Mouse (Mus musculus): ENCODE measurements around the gene Olfr370. TPM values are rescaled to one million over a fixed set of nuclear protein-coding genes. Genes with fewer than 3 reads are reported as not detected.

Olfr370 gene
- polyA plus RNA-seq, 1 experiment = not detected

DNA sequence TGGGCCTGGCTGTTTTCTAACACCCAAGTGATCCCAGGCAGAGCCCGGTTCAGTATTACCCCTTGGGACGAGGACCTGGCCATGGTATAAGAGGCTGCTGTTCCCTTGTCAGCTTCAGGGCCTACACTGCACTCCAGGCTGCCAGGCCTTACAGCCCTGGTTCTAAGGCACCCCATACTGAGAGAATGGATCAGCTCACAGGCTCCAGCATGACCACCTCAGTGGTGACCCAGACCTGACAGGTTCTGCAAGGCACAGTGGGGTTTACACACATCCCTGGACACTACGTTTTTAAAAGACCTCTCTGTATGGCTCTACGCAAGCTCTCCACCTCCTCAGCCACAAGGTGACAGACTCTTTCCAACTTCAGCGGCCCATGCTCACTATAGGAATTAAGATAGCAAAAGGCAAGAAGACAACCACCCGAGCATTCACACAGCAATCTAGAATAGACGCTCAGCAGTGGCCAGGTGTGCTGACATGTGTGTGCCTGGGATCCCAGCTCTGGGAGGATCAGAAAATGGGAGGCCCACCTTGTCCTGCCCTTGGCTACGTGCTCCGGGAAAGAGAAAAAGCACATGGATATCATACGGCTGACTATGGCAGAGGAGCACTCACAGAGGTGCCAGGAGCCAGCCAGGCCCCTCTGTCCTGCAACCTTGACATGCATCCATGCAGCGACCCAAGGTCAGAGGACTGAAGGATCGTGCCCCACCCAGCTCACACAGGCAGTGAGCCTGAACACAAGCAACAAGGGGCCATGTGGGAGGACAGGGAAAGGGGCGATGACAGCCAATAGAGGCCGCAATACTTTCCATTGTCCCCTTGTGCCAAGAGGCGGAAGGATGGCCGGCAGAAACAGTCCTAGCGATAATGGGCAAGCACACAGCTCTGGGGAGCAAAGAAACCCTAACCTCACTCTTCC lies 42.8 kb downstream of the Olfr370 start:
- TF ChIP-seq POLR2A (IDR thresholded peaks at IDR 0.05; ENCODE audit: borderline replicate concordance, control insufficient read depth, low read depth, low read length) (no peak), CTCF (IDR thresholded peaks at IDR 0.05; ENCODE audit: control insufficient read depth, insufficient read depth, low read length) (no peak)
- 87% methylated on average over 17 of the region's 17 CpGs for WGBS
- Histone ChIP-seq H3K4me3 (replicated peaks; ENCODE audit: control insufficient read depth, low read depth, low read length) (no peak overlapping the region), H3K4me1 (ENCODE audit: control insufficient read depth, insufficient read depth, low read length) (peaks cover 2% of the 10 kb centered on the region; the same call in 1 of the 2 replicates), H3K27ac (ENCODE audit: control insufficient read depth, insufficient read depth, low read depth, low read length, poor library complexity) (peak overlapping the region; percentile 27; the same call in 1 of the 2 replicates)

DNA sequence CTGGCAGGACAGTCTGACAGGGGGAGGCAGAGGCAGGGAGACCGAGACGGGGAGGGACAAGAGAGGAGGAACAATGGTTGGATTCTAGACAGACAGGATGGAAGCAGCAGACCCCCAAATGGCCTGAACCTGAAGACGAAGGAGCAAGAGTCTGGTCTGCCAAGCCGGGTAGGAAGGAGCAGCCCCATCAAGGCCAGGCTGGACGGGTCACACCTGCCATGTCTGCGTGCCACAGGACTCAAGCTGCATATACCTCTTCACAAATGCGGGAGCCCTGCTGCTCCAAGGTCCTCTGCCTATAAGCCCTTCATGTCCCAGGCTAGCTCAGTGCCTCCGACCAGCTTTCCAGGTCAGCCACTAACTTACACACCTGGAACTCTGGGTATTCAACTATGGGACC lies 44.1 kb downstream of the Olfr370 start:
- Histone ChIP-seq H3K27ac (ENCODE audit: control insufficient read depth, insufficient read depth, low read depth, low read length, poor library complexity) (no peak overlapping the region), H3K4me3 (replicated peaks; ENCODE audit: control insufficient read depth, low read depth, low read length) (no peak overlapping the region), H3K4me1 (ENCODE audit: control insufficient read depth, insufficient read depth, low read length) (no peaks in the 10 kb centered on the region; the same call in 1 of the 2 replicates)
- no peak for TF ChIP-seq CTCF (IDR thresholded peaks at IDR 0.05; ENCODE audit: control insufficient read depth, insufficient read depth, low read length)
- no peak for TF ChIP-seq POLR2A (IDR thresholded peaks at IDR 0.05; ENCODE audit: borderline replicate concordance, control insufficient read depth, low read depth, low read length)
- WGBS = 94% methylated on average over 8 of the region's 8 CpGs

DNA sequence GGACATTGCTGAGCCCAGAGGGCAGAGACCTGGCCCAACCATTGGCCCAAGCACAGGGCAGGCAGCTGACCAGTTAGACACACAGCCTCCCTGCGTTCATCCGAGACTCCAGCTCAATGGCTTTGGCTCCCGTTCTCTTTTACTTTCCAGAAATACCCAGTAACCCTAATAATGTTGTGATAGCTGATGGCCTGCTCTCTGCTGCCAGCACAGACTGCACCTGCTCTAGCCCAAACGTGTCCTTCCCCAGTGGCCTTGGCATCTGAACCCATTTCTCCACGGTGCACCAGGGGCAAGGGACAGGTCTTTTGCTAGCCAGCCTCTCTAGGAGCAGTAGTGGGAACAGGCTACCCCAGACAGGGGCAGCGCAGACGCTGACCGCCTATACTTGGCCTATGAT lies 45.2 kb downstream of the Olfr370 start:
- H3K4me3 ChIP-seq (replicated peaks; ENCODE audit: control insufficient read depth, low read depth, low read length) = no peak overlapping the region
- no peaks in the 10 kb centered on the region; the same call in 1 of the 2 replicates for H3K4me1 ChIP-seq (ENCODE audit: control insufficient read depth, insufficient read depth, low read length)
- WGBS = 89% methylated on average over 8 of the region's 8 CpGs
- no peak for TF ChIP-seq POLR2A (IDR thresholded peaks at IDR 0.05; ENCODE audit: borderline replicate concordance, control insufficient read depth, low read depth, low read length)
- no peak overlapping the region for H3K27ac ChIP-seq (ENCODE audit: control insufficient read depth, insufficient read depth, low read depth, low read length, poor library complexity)

DNA sequence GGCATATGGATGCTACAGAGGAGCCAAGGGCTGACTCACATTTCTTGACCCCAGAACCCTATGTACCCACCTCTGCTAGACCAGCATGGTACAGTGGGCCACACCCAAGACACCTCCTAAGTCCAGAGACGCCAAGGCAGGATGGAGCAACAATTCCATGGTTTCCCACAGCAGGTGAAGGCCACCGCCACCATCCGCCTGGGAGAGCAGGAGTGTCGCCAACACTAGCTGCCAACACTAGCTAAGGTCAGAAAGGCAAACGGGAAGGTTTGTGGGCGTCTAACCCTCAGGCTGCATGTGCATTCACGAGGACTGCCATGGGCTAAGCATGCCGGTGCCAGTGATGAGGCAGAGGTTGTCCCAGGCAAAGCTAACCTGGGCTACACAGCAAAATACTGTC lies 46.6 kb downstream of the Olfr370 start:
- 84% methylated on average over 8 of the region's 8 CpGs for WGBS
- no peak overlapping the region for H3K4me3 ChIP-seq (replicated peaks; ENCODE audit: control insufficient read depth, low read depth, low read length)
- H3K4me1 ChIP-seq (ENCODE audit: control insufficient read depth, insufficient read depth, low read length) = no peaks in the 10 kb centered on the region; the same call in 1 of the 2 replicates
- no peak overlapping the region for H3K27ac ChIP-seq (ENCODE audit: control insufficient read depth, insufficient read depth, low read depth, low read length, poor library complexity)
- TF ChIP-seq POLR2A (IDR thresholded peaks at IDR 0.05; ENCODE audit: borderline replicate concordance, control insufficient read depth, low read depth, low read length) (no peak), CTCF (IDR thresholded peaks at IDR 0.05; ENCODE audit: control insufficient read depth, insufficient read depth, low read length) (no peak)

DNA sequence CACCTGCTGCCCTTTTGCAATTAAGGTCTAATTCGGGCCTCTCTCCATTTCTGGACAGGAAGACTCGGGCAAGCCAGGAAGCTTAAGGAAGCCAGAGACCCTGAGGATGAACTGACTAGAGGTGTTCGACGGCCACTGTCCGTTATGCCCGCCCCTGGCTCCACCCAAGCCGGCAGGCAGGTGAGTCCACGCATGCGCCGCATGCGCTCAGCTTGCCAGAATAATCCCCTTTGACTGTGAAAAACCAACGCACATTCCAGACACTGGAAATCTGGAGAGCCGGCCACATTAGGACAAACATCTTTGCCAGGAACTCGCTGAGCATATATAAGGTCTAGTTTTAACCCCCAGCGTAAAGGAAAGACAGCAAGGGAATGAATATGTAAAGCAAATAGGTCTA lies 47.7 kb downstream of the Olfr370 start:
- TF ChIP-seq CTCF (IDR thresholded peaks at IDR 0.05; ENCODE audit: control insufficient read depth, insufficient read depth, low read length) (no peak), POLR2A (IDR thresholded peaks at IDR 0.05; ENCODE audit: borderline replicate concordance, control insufficient read depth, low read depth, low read length) (no peak)
- no peak overlapping the region for H3K27ac ChIP-seq (ENCODE audit: control insufficient read depth, insufficient read depth, low read depth, low read length, poor library complexity)
- H3K4me1 ChIP-seq (ENCODE audit: control insufficient read depth, insufficient read depth, low read length) = no peaks in the 10 kb centered on the region; the same call in 1 of the 2 replicates
- no peak overlapping the region for H3K4me3 ChIP-seq (replicated peaks; ENCODE audit: control insufficient read depth, low read depth, low read length)
- 85% methylated on average over 15 of the region's 15 CpGs for WGBS

DNA sequence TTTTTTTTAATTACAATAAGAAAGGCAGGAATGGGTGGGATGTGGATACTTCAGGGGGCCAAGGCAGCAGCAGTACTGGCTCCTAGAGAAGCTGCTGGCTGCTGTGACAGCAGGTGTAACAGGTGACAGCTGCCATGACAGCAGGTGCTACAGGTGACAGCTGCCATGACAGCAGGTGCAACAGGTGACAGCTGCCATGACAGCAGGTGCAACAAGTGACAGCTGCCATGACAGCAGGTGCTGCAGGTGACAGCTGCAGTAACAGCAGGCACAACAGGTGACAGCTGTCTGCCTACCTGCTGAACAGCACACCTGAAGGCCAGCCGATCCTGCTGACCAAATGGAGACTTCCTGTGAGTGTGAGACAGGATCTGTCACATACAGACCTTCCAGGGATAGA lies 49.2 kb downstream of the Olfr370 start:
- H3K4me1 ChIP-seq (ENCODE audit: control insufficient read depth, insufficient read depth, low read length) = no peaks in the 10 kb centered on the region; the same call in 1 of the 2 replicates
- TF ChIP-seq POLR2A (IDR thresholded peaks at IDR 0.05; ENCODE audit: borderline replicate concordance, control insufficient read depth, low read depth, low read length) (no peak), CTCF (IDR thresholded peaks at IDR 0.05; ENCODE audit: control insufficient read depth, insufficient read depth, low read length) (no peak)
- no peak overlapping the region for H3K27ac ChIP-seq (ENCODE audit: control insufficient read depth, insufficient read depth, low read depth, low read length, poor library complexity)
- H3K4me3 ChIP-seq (replicated peaks; ENCODE audit: control insufficient read depth, low read depth, low read length) = no peak overlapping the region
- 89% methylated on average over 1 of the region's 1 CpGs for WGBS

DNA sequence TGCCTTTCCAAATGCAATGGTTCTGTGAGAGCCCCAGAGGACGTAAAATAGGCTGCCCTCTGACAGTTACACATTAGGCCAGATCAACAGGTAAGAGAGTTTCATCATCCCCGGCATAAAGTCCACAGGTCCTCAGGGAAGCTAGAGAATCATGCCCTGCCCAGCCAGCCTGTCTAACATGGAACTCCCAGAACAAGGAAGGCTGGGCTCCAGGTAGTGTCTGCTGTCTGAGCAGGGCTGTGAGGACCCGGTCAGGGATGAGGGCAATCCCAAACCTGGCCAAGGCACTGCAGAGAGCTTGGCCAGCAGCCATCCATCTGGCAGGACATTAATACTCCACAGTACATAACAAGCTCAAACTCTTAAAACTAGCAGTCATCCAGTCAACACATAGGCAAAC lies 49.8 kb downstream of the Olfr370 start:
- no peak for TF ChIP-seq CTCF (IDR thresholded peaks at IDR 0.05; ENCODE audit: control insufficient read depth, insufficient read depth, low read length)
- TF ChIP-seq POLR2A (IDR thresholded peaks at IDR 0.05; ENCODE audit: borderline replicate concordance, control insufficient read depth, low read depth, low read length) = no peak
- Histone ChIP-seq H3K4me1 (ENCODE audit: control insufficient read depth, insufficient read depth, low read length) (no peaks in the 10 kb centered on the region; the same call in 1 of the 2 replicates), H3K27ac (ENCODE audit: control insufficient read depth, insufficient read depth, low read depth, low read length, poor library complexity) (no peak overlapping the region), H3K4me3 (replicated peaks; ENCODE audit: control insufficient read depth, low read depth, low read length) (no peak overlapping the region)
- WGBS = 76% methylated on average over 3 of the region's 3 CpGs

DNA sequence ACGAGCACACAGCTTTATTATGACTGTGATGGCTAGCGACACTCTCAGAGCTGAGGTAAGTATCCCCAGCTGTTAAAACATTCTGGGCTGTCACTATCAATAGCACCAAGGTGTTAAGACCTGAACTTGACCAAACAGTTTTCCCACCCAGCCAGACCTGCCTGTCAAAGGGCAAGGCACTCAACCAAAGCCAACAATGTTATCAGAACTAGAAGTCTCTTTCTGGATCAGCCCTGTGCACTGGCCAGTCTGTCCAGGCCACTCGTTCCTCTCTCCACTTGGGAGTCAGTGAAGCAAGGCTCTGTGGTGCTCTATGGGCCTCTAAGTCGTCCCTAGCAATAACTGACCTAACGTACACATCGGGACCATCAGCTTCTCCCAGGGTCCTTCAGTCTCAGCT lies 52.1 kb downstream of the Olfr370 start:
- Histone ChIP-seq H3K4me3 (replicated peaks; ENCODE audit: control insufficient read depth, low read depth, low read length) (no peak overlapping the region), H3K4me1 (ENCODE audit: control insufficient read depth, insufficient read depth, low read length) (no peaks in the 10 kb centered on the region; the same call in 1 of the 2 replicates), H3K27ac (ENCODE audit: control insufficient read depth, insufficient read depth, low read depth, low read length, poor library complexity) (no peak overlapping the region)
- TF ChIP-seq CTCF (IDR thresholded peaks at IDR 0.05; ENCODE audit: control insufficient read depth, insufficient read depth, low read length) (no peak), POLR2A (IDR thresholded peaks at IDR 0.05; ENCODE audit: borderline replicate concordance, control insufficient read depth, low read depth, low read length) (no peak)
- 92% methylated on average over 6 of the region's 6 CpGs for WGBS

Measured in bone marrow, adult 2 months (tissue).